Mouse (Mus musculus): ENCODE results near the gene Pak4. TPM values are rescaled to one million over a fixed set of nuclear protein-coding genes. Genes with fewer than 3 reads are reported as not detected.

Gene Pak4
- polyA plus RNA-seq (2015; fragmentation: Nextera tagmentation; extraction: Ambion mirVana): 78.4 and 79.6 TPM in 2 replicates

DNA sequence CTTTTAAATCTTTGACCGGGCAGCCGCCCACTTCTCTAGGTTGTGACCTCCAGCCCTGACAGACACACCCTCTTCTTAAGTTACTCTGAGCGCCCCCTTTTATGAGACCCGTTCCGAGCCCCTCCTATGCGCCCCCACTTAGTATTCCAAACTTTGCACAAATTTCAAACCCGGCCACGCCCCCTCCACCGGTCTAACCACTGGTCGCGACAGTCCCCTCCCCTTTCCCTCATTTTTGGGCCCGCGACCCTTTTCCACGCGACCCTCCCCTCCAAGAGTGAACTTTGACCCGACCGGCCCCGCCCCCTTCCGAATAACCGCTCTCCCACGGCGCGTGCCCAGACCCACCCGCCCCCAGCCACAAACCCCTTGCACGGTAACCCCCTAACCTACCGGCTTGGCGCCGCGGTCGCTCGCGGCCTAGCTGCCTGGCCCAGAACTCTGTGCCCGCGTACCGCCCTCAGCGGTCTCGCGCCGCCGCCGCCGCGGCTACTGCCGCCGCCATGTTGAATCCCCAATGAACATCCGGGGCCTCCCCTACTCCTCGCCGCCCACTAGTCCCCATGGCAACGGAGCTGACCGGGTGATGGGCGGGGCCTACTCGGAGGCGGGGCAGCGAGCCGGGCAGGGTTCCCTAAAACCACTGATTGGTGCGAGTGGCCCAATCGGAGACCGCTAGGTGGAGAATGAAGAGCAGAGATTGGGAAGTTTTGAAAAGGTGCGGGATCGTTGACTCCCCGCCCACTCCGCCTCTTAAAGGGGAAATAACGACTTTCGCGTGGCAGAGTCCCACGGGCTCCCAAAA, at the start of gene Pak4, which contains the start of gene Samd4b:
Gene Pak4, minus strand, starts transcription at position 544 of the 805 bp plus-strand sequence.
Gene Samd4b, minus strand, starts transcription at position 503 of the 805 bp plus-strand sequence.
- under 1% methylated on average over 65 of the region's 66 CpGs for WGBS
- Histone ChIP-seq H3K36me3 (ENCODE audit: insufficient read depth, low read length) (no peaks in the 10 kb centered on the region; the same call in 1 of the 2 replicates), H3K4me2 (replicated peaks; ENCODE audit: low read depth, low read length) (peak within 1 kb of the TSS; percentile 85), H3K9ac (replicated peaks; ENCODE audit: low read length) (peak within 1 kb of the TSS; percentile 82), H3K4me1 (ENCODE audit: insufficient read depth, low read length) (peaks cover 49% of the 10 kb centered on the region), H3K4me3 (ENCODE audit: low read length) (peak within 1 kb of the TSS; percentile 73), H3K27ac (ENCODE audit: low read length) (peak within 1 kb of the TSS; percentile 93), H3K9me3 (ENCODE audit: low read length) (no peaks in the 10 kb centered on the region), H3K27me3 (ENCODE audit: insufficient read depth, low read length) (no peaks in the 10 kb centered on the region)
- ATAC-seq (ENCODE audit: low FRiP score, low TSS enrichment): peak; percentile 84

DNA sequence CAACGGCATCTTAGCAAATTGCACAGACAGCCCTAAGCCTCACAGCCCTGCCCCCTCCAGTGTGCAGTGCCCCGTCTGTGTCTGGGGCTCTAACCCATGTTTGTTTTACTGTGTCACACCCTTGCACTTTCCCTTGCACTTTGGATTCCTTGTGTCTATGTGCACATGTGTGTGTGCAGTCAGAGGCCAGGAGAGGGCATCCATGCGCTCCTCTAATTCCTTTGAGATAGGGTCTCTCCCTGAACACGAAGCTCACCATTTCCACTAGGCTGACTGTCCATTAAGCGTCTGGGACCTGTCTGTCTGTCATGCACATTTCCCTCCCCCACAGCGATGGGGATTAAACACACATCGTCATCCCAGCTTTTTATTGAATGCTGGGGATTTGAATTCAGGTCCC, 49.0 kb upstream of the Pak4 start:
- no peaks in the 10 kb centered on the region for H3K4me1 ChIP-seq (ENCODE audit: insufficient read depth, low read length)
- ATAC-seq (ENCODE audit: low FRiP score, low TSS enrichment): no peak
- H3K27me3 ChIP-seq (ENCODE audit: insufficient read depth, low read length): no peaks in the 10 kb centered on the region
- H3K4me2 ChIP-seq (replicated peaks; ENCODE audit: low read depth, low read length): no peak overlapping the region
- H3K36me3 ChIP-seq (ENCODE audit: insufficient read depth, low read length): no peaks in the 10 kb centered on the region
- no peaks in the 10 kb centered on the region for H3K9me3 ChIP-seq (ENCODE audit: low read length)
- H3K4me3 ChIP-seq (ENCODE audit: low read length): no peak overlapping the region
- WGBS: 52% methylated on average over 7 of the region's 7 CpGs
- H3K9ac ChIP-seq (replicated peaks; ENCODE audit: low read length): no peak overlapping the region
- H3K27ac ChIP-seq (ENCODE audit: low read length): no peak overlapping the region

DNA sequence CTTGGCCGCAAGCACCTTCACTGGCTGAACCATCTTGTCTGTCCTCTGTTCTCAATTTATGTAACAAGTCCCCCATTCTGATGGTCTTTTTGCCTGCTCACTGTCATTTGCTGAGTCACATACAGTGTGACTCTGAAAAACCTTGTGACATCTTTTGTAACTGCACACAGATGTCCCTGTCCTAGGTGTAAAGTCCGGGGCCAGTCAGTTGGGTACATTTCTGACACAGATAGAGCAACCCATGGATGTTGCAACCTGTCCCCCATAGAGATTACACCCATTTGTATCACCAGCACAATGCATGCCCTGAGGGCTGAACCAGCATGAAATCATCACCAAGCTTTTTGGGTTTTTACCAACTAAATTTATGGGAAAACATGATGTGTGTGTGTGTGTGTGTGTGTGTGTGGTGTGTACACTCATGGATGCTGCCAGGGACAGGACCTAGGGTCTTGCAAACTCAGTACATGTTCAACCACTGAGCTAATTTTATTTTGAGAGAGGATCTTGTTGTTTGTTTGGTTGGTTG, 48.0 kb upstream of the Pak4 start:
- no peak overlapping the region for H3K4me2 ChIP-seq (replicated peaks; ENCODE audit: low read depth, low read length)
- no peak overlapping the region for H3K27ac ChIP-seq (ENCODE audit: low read length)
- H3K27me3 ChIP-seq (ENCODE audit: insufficient read depth, low read length): no peaks in the 10 kb centered on the region
- 85% methylated on average over 2 of the region's 2 CpGs for WGBS
- no peaks in the 10 kb centered on the region for H3K9me3 ChIP-seq (ENCODE audit: low read length)
- no peak overlapping the region for H3K9ac ChIP-seq (replicated peaks; ENCODE audit: low read length)
- no peak overlapping the region for H3K4me3 ChIP-seq (ENCODE audit: low read length)
- no peaks in the 10 kb centered on the region for H3K4me1 ChIP-seq (ENCODE audit: insufficient read depth, low read length)
- H3K36me3 ChIP-seq (ENCODE audit: insufficient read depth, low read length): no peaks in the 10 kb centered on the region
- no peak for ATAC-seq (ENCODE audit: low FRiP score, low TSS enrichment)

DNA sequence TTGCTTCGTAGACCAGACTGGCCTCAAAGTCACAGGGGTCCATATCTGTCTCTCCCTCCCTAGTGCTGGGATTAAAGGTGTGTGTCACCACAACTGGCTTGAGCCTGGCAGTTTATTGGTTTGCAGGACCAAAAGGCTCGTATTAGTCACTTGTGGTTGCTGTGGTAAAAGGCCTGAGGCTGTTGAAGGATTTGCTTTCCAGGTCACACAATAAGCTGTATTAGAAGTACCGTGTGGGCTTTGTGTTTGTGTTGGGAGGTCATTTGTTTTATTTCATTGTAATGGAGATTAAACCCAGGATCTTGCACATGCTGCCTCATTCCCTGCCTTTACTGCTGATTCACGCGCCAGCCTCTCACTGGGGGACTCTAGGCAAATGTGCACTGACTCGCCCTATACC, 47.4 kb upstream of the Pak4 start:
- no peak overlapping the region for H3K4me2 ChIP-seq (replicated peaks; ENCODE audit: low read depth, low read length)
- no peaks in the 10 kb centered on the region for H3K27me3 ChIP-seq (ENCODE audit: insufficient read depth, low read length)
- no peak overlapping the region for H3K27ac ChIP-seq (ENCODE audit: low read length)
- 79% methylated on average over 6 of the region's 6 CpGs for WGBS
- no peak overlapping the region for H3K9ac ChIP-seq (replicated peaks; ENCODE audit: low read length)
- no peaks in the 10 kb centered on the region for H3K9me3 ChIP-seq (ENCODE audit: low read length)
- no peaks in the 10 kb centered on the region for H3K36me3 ChIP-seq (ENCODE audit: insufficient read depth, low read length)
- no peak for ATAC-seq (ENCODE audit: low FRiP score, low TSS enrichment)
- H3K4me3 ChIP-seq (ENCODE audit: low read length): no peak overlapping the region
- no peaks in the 10 kb centered on the region for H3K4me1 ChIP-seq (ENCODE audit: insufficient read depth, low read length)

DNA sequence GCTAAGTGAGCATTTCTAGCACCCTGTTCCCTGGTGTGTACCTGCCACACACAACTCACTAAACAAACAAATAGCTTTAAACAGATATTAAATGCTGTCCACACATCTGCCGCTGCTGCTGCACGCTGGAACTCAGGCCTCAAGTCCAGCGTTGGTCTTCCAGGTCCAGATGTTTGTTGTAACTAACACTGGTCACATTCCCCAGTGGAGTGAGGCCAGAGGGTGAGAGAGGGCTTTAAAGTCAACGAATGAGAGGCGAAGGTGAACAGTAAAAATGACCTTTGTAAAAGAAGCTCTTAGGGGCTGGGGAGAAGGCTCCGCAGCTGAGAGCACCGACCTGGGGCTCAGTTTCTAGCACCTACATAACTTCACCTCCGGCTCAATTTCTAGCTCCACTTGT, 43.6 kb upstream of the Pak4 start:
- H3K4me2 ChIP-seq (replicated peaks; ENCODE audit: low read depth, low read length): no peak overlapping the region
- H3K9ac ChIP-seq (replicated peaks; ENCODE audit: low read length): no peak overlapping the region
- no peak overlapping the region for H3K27ac ChIP-seq (ENCODE audit: low read length)
- H3K27me3 ChIP-seq (ENCODE audit: insufficient read depth, low read length): no peaks in the 10 kb centered on the region
- no peaks in the 10 kb centered on the region for H3K36me3 ChIP-seq (ENCODE audit: insufficient read depth, low read length)
- no peaks in the 10 kb centered on the region for H3K4me1 ChIP-seq (ENCODE audit: insufficient read depth, low read length)
- H3K4me3 ChIP-seq (ENCODE audit: low read length): no peak overlapping the region
- WGBS: 28% methylated on average over 8 of the region's 8 CpGs
- ATAC-seq (ENCODE audit: low FRiP score, low TSS enrichment): no peak
- H3K9me3 ChIP-seq (ENCODE audit: low read length): no peaks in the 10 kb centered on the region

DNA sequence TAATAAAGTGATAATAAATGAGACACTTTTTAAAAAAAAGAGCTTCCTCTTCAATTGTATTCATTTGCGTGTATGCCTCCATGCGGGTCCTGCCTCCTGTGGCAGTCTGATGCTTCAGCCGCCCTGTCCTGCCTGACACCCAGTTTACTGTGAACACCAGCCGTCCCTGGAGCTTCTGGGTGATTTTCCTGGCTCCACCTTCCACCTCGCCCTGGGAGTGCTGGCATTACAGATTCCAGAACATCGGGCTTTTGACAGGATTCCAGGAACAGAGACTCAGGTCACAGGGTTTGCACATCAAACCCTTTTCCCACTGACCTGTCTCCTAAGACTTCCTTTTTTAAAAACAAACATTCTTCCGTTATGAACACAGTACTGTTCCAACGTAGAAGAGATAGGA, 39.5 kb upstream of the Pak4 start:
- Histone ChIP-seq H3K27me3 (ENCODE audit: insufficient read depth, low read length) (no peaks in the 10 kb centered on the region), H3K27ac (ENCODE audit: low read length) (no peak overlapping the region), H3K4me1 (ENCODE audit: insufficient read depth, low read length) (no peaks in the 10 kb centered on the region), H3K36me3 (ENCODE audit: insufficient read depth, low read length) (no peaks in the 10 kb centered on the region), H3K4me2 (replicated peaks; ENCODE audit: low read depth, low read length) (no peak overlapping the region), H3K9ac (replicated peaks; ENCODE audit: low read length) (no peak overlapping the region), H3K4me3 (ENCODE audit: low read length) (no peak overlapping the region), H3K9me3 (ENCODE audit: low read length) (no peaks in the 10 kb centered on the region)
- ATAC-seq (ENCODE audit: low FRiP score, low TSS enrichment): no peak
- WGBS: 18% methylated on average over 8 of the region's 8 CpGs

DNA sequence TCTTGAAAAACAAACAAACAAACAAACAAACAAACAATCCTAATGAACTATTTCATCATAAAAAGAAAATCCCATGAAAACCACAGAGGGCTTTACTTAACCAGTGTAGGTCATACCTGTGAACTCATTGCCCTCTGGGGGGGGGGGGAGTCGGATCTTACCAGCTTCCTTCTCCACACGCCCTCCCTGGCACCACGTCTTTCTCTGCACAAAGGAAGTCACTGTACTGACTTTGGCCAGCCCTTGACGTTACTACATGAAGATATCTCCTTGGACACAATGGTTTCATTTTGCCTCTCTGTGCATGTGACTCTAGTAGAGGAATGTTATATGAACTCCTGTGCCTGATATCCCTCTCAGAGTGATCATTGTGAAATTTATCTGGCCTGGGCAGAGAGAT, 36.1 kb upstream of the Pak4 start:
- Histone ChIP-seq H3K4me2 (replicated peaks; ENCODE audit: low read depth, low read length) (no peak overlapping the region), H3K27ac (ENCODE audit: low read length) (no peak overlapping the region), H3K36me3 (ENCODE audit: insufficient read depth, low read length) (no peaks in the 10 kb centered on the region), H3K9ac (replicated peaks; ENCODE audit: low read length) (no peak overlapping the region), H3K9me3 (ENCODE audit: low read length) (no peaks in the 10 kb centered on the region), H3K4me1 (ENCODE audit: insufficient read depth, low read length) (no peaks in the 10 kb centered on the region), H3K4me3 (ENCODE audit: low read length) (no peak overlapping the region), H3K27me3 (ENCODE audit: insufficient read depth, low read length) (peaks cover 28% of the 10 kb centered on the region)
- no peak for ATAC-seq (ENCODE audit: low FRiP score, low TSS enrichment)
- WGBS: 60% methylated on average over 4 of the region's 4 CpGs

DNA sequence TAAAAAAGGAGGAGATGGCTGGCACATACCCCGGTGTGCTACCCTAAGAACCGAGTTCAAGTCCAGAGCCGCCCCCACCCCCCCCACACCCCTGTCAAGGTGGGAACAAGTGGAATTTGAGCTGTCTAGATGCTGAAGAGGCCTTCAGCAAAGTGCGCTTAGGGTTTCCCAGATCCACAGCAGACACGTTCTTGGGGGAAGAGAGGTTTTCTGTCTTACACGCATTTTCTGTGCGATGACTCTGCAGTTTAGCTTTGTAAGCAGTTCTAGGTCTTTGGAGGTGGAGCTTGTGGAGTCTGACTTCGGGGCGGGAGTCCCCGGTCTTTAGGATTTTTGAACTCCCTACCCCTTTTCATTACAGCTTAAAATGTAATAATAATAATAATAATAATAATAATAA, 33.1 kb upstream of the Pak4 start, which contains the start of gene Acp7:
Gene Acp7, minus strand, starts transcription at position 260 of the 400 bp plus-strand sequence.
- H3K4me3 ChIP-seq (ENCODE audit: low read length): peak within 1 kb of the TSS; percentile 30
- H3K4me2 ChIP-seq (replicated peaks; ENCODE audit: low read depth, low read length): peak within 1 kb of the TSS; percentile 55
- no peak within 1 kb of the TSS for H3K27ac ChIP-seq (ENCODE audit: low read length)
- no peak for ATAC-seq (ENCODE audit: low FRiP score, low TSS enrichment)
- H3K9ac ChIP-seq (replicated peaks; ENCODE audit: low read length): no peak within 1 kb of the TSS
- H3K9me3 ChIP-seq (ENCODE audit: low read length): no peaks in the 10 kb centered on the region
- H3K36me3 ChIP-seq (ENCODE audit: insufficient read depth, low read length): no peaks in the 10 kb centered on the region
- peaks cover 36% of the 10 kb centered on the region for H3K27me3 ChIP-seq (ENCODE audit: insufficient read depth, low read length)
- H3K4me1 ChIP-seq (ENCODE audit: insufficient read depth, low read length): no peaks in the 10 kb centered on the region
- WGBS: 26% methylated on average over 10 of the region's 10 CpGs

DNA sequence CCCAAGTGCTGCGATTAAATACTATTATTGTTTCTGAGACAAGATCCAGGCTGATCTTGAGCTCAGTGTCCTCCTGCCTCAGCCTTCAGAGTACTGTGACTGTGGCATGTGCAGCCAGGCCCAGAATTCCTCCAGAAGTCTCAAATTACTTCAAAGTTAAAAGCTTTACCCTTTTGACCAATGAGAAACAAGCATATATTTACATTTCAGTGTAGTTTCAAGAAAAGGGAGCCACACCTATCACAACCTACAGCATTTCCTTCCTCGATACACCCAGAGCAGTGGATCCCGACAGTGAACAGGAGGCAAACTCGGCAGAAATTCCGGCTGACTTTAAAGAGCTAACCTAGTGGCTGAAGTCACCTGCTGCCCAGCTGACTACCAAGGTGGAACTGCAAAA, 26.8 kb upstream of the Pak4 start:
- 67% methylated on average over 5 of the region's 5 CpGs for WGBS

DNA sequence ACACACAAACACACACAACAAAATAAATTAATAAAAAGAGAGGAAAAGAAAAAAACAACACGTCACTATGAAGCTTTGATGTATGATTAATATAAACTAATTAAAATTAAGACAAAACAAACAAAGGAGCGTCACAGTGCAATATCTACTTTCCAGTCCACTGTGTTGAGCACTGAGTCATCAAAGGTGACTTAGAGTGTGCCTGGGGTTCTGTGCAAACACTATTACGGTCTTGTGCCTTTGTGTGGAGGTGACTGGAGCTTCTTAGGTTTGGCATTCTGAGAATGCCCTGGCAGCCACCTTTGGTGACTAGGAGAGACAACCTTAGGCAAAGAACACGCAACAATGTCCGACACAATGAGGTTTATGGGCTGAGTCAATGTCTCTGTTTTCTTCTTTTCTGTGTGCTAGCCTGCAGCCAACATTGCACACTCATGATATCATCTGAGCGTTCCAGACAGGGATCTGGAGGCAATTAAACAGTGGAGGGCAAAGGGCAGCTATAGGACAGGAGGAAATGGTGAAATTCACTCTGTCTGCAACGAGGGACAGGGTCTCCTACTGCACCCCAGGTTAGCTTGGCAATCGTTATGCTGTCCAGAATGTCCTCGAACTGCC, 21.2 kb upstream of the Pak4 start:
- no peaks in the 10 kb centered on the region for H3K36me3 ChIP-seq (ENCODE audit: insufficient read depth, low read length)
- no peak overlapping the region for H3K4me3 ChIP-seq (ENCODE audit: low read length)
- H3K9ac ChIP-seq (replicated peaks; ENCODE audit: low read length): no peak overlapping the region
- ATAC-seq (ENCODE audit: low FRiP score, low TSS enrichment): no peak
- H3K27ac ChIP-seq (ENCODE audit: low read length): no peak overlapping the region
- H3K4me1 ChIP-seq (ENCODE audit: insufficient read depth, low read length): no peaks in the 10 kb centered on the region
- WGBS: 51% methylated on average over 9 of the region's 9 CpGs
- H3K4me2 ChIP-seq (replicated peaks; ENCODE audit: low read depth, low read length): no peak overlapping the region
- no peaks in the 10 kb centered on the region for H3K9me3 ChIP-seq (ENCODE audit: low read length)
- H3K27me3 ChIP-seq (ENCODE audit: insufficient read depth, low read length): no peaks in the 10 kb centered on the region

More for the DNA sequence above, 26.8 kb upstream of the Pak4 start:
- Histone ChIP-seq H3K36me3 (ENCODE audit: insufficient read depth, low read length) (no peaks in the 10 kb centered on the region), H3K27me3 (ENCODE audit: insufficient read depth, low read length) (peaks cover 15% of the 10 kb centered on the region), H3K9me3 (ENCODE audit: low read length) (no peaks in the 10 kb centered on the region), H3K4me3 (ENCODE audit: low read length) (no peak overlapping the region), H3K9ac (replicated peaks; ENCODE audit: low read length) (no peak overlapping the region), H3K27ac (ENCODE audit: low read length) (no peak overlapping the region), H3K4me1 (ENCODE audit: insufficient read depth, low read length) (no peaks in the 10 kb centered on the region), H3K4me2 (replicated peaks; ENCODE audit: low read depth, low read length) (no peak overlapping the region)
- no peak for ATAC-seq (ENCODE audit: low FRiP score, low TSS enrichment)
